Mouse (Mus musculus) retina, embryonic 14.5 days (tissue): ENCODE results near the gene Tcaim.
"Not testable (repeated sequence)": the region's sequence is repeated elsewhere in the genome, so short reads cannot be mapped to it uniquely, and the experiment has no call there.

ENCODE experiments used
- DNase-seq: peaks from one replicate; pipeline ENCODE4 v3.0.0-alpha.2; 2015; ENCODE audit warnings: low spot score

Tcaim gene

GRCm38 (mm10) chr9:122805053-122805844 is at the start of gene Tcaim:
TSS of gene Tcaim (plus strand) at chr9:122805539.
- DNase-seq: peak; percentile 90

GRCm38 (mm10) chr9:122757614-122758013 is 47.7 kb upstream of the Tcaim start:
- no peak for DNase-seq

GRCm38 (mm10) chr9:122760111-122760510 is 45.2 kb upstream of the Tcaim start:
- no peak for DNase-seq

GRCm38 (mm10) chr9:122785231-122785630 is 20.1 kb upstream of the Tcaim start:
- no peak for DNase-seq

- no peak for DNase-seq
Observed at GRCm38 (mm10) chr9:122786534-122786933, 18.8 kb upstream of the Tcaim start.

GRCm38 (mm10) chr9:122805845-122806341 is 554 bp downstream of the Tcaim start:
- no peak for DNase-seq

GRCm38 (mm10) chr9:122807186-122807585 is 1.8 kb downstream of the Tcaim start:
- no peak for DNase-seq

- no peak for DNase-seq
Observed at GRCm38 (mm10) chr9:122810212-122810611, 4.9 kb downstream of the Tcaim start.

- no peak for DNase-seq
Observed at GRCm38 (mm10) chr9:122812386-122812785, 7.0 kb downstream of the Tcaim start.

- DNase-seq: no peak
Observed at GRCm38 (mm10) chr9:122814775-122815174, 9.4 kb downstream of the Tcaim start.

- no peak for DNase-seq
Observed at GRCm38 (mm10) chr9:122815239-122815851, 10.0 kb downstream of the Tcaim start.

GRCm38 (mm10) chr9:122823374-122824017 is 18.2 kb downstream of the Tcaim start:
- no peak for DNase-seq

- no peak for DNase-seq
Observed at GRCm38 (mm10) chr9:122826743-122827142, 21.4 kb downstream of the Tcaim start.

- no peak for DNase-seq
Observed at GRCm38 (mm10) chr9:122829826-122830380, 24.6 kb downstream of the Tcaim start.

GRCm38 (mm10) chr9:122836126-122836525 is 30.8 kb downstream of the Tcaim start:
- DNase-seq: no peak

GRCm38 (mm10) chr9:122836790-122837189 is 31.5 kb downstream of the Tcaim start:
- DNase-seq: no peak

GRCm38 (mm10) chr9:122837216-122837615 is 31.9 kb downstream of the Tcaim start:
- no peak for DNase-seq

- peak; percentile 18 for DNase-seq
Observed at GRCm38 (mm10) chr9:122837680-122838079, 32.3 kb downstream of the Tcaim start.

- DNase-seq: no peak
Observed at GRCm38 (mm10) chr9:122843760-122844159, 38.4 kb downstream of the Tcaim start, which contains the start of gene Gm35549. TSS of gene Gm35549 (minus strand) at chr9:122844035.

GRCm38 (mm10) chr9:122845621-122846020 is 40.3 kb downstream of the Tcaim start:
- DNase-seq: no peak

GRCm38 (mm10) chr9:122846156-122846555 is 40.8 kb downstream of the Tcaim start:
- DNase-seq: no peak

- DNase-seq: not testable (repeated sequence)
Observed at GRCm38 (mm10) chr9:122847811-122848311, 42.5 kb downstream of the Tcaim start.
